Mouse (Mus musculus): ENCODE data around the gene Olfr1219. TPM values are rescaled to one million over a fixed set of nuclear protein-coding genes. Genes with fewer than 3 reads are reported as not detected.

Olfr1219 gene
- total RNA-seq (2014; fragmentation: Nextera tagmentation) (not detected in 2 replicates), total RNA-seq (2017) (0.22 TPM in 1 of 2 replicates, not detected in the other), polyA plus RNA-seq (2012) (not detected in 2 replicates)

DNA sequence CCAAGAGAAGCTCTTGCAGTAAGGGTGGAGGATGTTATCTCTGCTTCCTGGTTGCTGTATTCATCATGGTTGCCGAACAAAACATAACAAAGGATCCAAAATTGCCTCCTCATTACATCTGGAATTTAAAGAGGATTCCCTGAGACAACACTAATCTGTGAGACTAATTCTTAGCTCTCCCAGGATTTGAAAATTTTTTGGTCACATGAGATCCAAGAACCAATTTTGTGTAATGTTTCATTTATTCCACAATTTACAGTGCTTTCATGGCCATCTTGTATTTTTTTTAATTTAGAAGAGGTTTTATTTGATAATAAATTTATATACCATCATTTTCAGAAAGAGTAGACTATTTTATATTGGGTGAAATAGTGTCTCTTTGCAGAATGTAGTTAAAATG lies at the start of gene Olfr1219:
Olfr1219 (minus strand) TSS at position 101 of the 400 bp plus-strand sequence.
- no peaks in the 10 kb centered on the region for H3K27me3 ChIP-seq (ENCODE audit: insufficient read depth, low read length)
- no peak for TF ChIP-seq GATA1 (IDR thresholded peaks at IDR 0.05; ENCODE audit: borderline replicate concordance, low read length)
- TF ChIP-seq CTCF (IDR thresholded peaks at IDR 0.05; ENCODE audit: low read depth, low read length), result no peak
- H3K9me3 ChIP-seq (replicated peaks), result no peaks in the 10 kb centered on the region; the same call in 1 of the 2 replicates
- ATAC-seq (ENCODE audit: extremely low read depth, insufficient number of reproducible peaks, low FRiP score, poor library complexity, severe bottlenecking) (no peak), DNase-seq (ENCODE audit: low spot score) (no peak)
- H3K36me3 ChIP-seq (replicated peaks), result no peaks in the 10 kb centered on the region
- H3K4me1 ChIP-seq (ENCODE audit: insufficient read depth, low read depth, low read length), result no peaks in the 10 kb centered on the region
- H3K4me3 ChIP-seq (ENCODE audit: low read depth, low read length), result no peak within 1 kb of the TSS

DNA sequence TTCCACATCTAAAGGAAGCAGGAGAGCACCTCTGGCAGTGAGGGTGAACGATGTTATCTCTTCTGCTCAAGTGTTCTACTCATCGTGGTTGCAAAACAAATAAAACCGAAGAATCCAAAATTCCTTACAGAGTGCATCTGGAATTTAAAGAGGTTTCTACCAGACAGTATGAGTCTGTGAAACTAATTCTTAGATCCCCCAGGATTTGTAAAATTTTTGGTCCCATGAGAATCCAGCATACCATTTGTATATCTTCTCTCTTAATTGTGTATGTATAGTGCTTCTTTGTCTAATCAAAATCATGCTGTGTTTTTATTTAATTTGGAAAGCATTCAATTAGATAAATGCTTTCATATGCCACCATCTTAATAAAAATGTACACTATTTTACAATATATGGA lies 49.6 kb upstream of the Olfr1219 start, which contains the start of gene Olfr1222:
Olfr1222 (minus strand) TSS at position 101 of the 400 bp plus-strand sequence.
- Histone ChIP-seq H3K9me3 (replicated peaks) (no peaks in the 10 kb centered on the region), H3K36me3 (replicated peaks) (no peaks in the 10 kb centered on the region), H3K27me3 (ENCODE audit: insufficient read depth, low read length) (no peaks in the 10 kb centered on the region), H3K4me3 (ENCODE audit: low read depth, low read length) (no peak within 1 kb of the TSS), H3K4me1 (ENCODE audit: insufficient read depth, low read depth, low read length) (no peaks in the 10 kb centered on the region)
- DNase-seq (ENCODE audit: low spot score), result no peak
- TF ChIP-seq CTCF (IDR thresholded peaks at IDR 0.05; ENCODE audit: low read depth, low read length), result no peak
- no peak for TF ChIP-seq POLR2AphosphoS5 (IDR thresholded peaks at IDR 0.05; ENCODE audit: insufficient replicate concordance, low read depth, low read length)
- TF ChIP-seq GATA1 (IDR thresholded peaks at IDR 0.05; ENCODE audit: borderline replicate concordance, low read length), result no peak
- no peak for TF ChIP-seq TAL1 (conservative IDR thresholded peaks at IDR 0.05; ENCODE audit: low read depth, low read length)
- ATAC-seq (ENCODE audit: extremely low read depth, insufficient number of reproducible peaks, low FRiP score, poor library complexity, severe bottlenecking), result no peak

DNA sequence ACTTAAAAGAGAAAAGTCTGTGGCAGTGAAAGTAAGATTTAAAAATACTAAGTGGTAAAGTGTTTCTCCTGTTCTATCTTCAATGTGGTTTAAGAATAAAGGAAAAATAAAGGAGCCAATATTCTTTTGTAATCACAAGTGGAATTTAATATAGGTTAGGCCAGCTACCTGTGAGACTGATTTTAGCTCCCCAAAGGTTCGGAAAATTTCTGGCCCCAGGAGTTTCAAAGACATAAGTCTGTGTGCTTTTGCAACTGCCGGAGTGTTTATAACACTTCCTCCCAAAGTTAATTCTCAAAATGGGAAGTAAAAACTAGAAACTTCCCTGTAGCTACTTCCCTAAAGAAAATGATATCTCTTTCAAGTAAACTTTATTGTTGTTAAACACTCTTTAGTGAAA lies 33.9 kb upstream of the Olfr1219 start, which contains the start of gene Olfr1221:
Olfr1221 (minus strand) TSS at position 101 of the 400 bp plus-strand sequence.
- Histone ChIP-seq H3K4me3 (ENCODE audit: low read depth, low read length) (no peak within 1 kb of the TSS), H3K4me1 (ENCODE audit: insufficient read depth, low read depth, low read length) (no peaks in the 10 kb centered on the region), H3K27me3 (ENCODE audit: insufficient read depth, low read length) (no peaks in the 10 kb centered on the region), H3K9me3 (replicated peaks) (no peaks in the 10 kb centered on the region), H3K36me3 (replicated peaks) (no peaks in the 10 kb centered on the region)
- ATAC-seq (ENCODE audit: extremely low read depth, insufficient number of reproducible peaks, low FRiP score, poor library complexity, severe bottlenecking), result no peak
- TF ChIP-seq POLR2AphosphoS5 (IDR thresholded peaks at IDR 0.05; ENCODE audit: insufficient replicate concordance, low read depth, low read length) (no peak), GATA1 (IDR thresholded peaks at IDR 0.05; ENCODE audit: borderline replicate concordance, low read length) (no peak), CTCF (IDR thresholded peaks at IDR 0.05; ENCODE audit: low read depth, low read length) (no peak), GATA2 (IDR thresholded peaks at IDR 0.05; ENCODE audit: borderline replicate concordance, low read depth, low read length) (no peak), TAL1 (conservative IDR thresholded peaks at IDR 0.05; ENCODE audit: low read depth, low read length) (no peak)
- no peak for DNase-seq (ENCODE audit: low spot score)

DNA sequence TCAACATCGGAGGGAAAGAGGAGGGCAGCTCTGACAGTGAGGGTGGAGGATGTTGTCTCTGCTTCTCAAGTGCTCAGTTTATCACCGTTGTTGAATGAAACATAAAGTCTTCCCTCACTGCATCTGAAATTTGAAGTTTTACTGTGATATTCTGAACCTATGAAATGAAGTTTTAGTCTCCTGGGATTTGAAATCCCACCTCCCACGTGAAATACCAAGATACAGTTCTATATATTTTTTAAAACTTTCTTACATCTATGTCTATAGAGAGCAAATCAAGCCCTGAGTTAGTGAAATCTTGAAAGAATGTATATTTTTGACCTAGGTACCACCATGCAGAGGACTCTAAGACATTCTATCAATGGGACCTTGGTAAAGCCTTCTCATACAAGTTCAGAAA lies 23.4 kb upstream of the Olfr1219 start, which contains the start of gene Olfr1220:
Olfr1220 (minus strand) TSS at position 101 of the 400 bp plus-strand sequence.
- no peak for ATAC-seq (ENCODE audit: extremely low read depth, insufficient number of reproducible peaks, low FRiP score, poor library complexity, severe bottlenecking)

DNA sequence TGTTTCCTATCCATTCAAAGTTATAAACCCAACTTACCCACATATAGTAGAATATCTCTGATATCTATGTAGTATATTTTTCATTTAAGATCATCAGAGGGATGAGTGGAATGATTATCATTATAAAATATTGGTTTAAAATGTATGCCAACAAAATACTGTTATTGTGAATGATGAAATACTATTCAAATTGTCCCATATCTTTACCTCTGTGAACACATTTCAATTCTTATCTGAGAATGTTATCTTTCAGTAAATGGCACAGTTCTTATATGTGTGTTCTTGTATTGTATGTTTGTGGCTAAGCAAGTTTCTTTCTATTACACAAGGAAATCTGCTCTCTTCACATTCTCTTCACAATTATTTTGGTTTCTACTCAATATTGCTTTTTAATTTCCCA lies 22.3 kb upstream of the Olfr1219 start:
- Histone ChIP-seq H3K4me1 (ENCODE audit: insufficient read depth, low read depth, low read length) (no peaks in the 10 kb centered on the region), H3K9me3 (replicated peaks) (0 out of 2 replicates have a peak, but pooled peaks cover 2% of the 10 kb centered on the region), H3K36me3 (replicated peaks) (no peaks in the 10 kb centered on the region), H3K27me3 (ENCODE audit: insufficient read depth, low read length) (no peaks in the 10 kb centered on the region), H3K4me3 (ENCODE audit: low read depth, low read length) (no peak overlapping the region)
- ATAC-seq (ENCODE audit: extremely low read depth, insufficient number of reproducible peaks, low FRiP score, poor library complexity, severe bottlenecking) (no peak), DNase-seq (ENCODE audit: low spot score) (no peak)
- no peak for TF ChIP-seq GATA1 (IDR thresholded peaks at IDR 0.05; ENCODE audit: borderline replicate concordance, low read length)
- TF ChIP-seq TAL1 (conservative IDR thresholded peaks at IDR 0.05; ENCODE audit: low read depth, low read length), result no peak
- TF ChIP-seq POLR2AphosphoS5 (IDR thresholded peaks at IDR 0.05; ENCODE audit: insufficient replicate concordance, low read depth, low read length), result no peak
- no peak for TF ChIP-seq CTCF (IDR thresholded peaks at IDR 0.05; ENCODE audit: low read depth, low read length)
- TF ChIP-seq GATA2 (IDR thresholded peaks at IDR 0.05; ENCODE audit: borderline replicate concordance, low read depth, low read length), result no peak

More for the DNA sequence above, 23.4 kb upstream of the Olfr1219 start, which contains the start of gene Olfr1220:
- H3K27me3 ChIP-seq (ENCODE audit: insufficient read depth, low read length), result no peaks in the 10 kb centered on the region
- DNase-seq (ENCODE audit: low spot score), result no peak
- 0 out of 2 replicates have a peak, but pooled peaks cover 2% of the 10 kb centered on the region for H3K9me3 ChIP-seq (replicated peaks)
- no peaks in the 10 kb centered on the region for H3K4me1 ChIP-seq (ENCODE audit: insufficient read depth, low read depth, low read length)
- no peak for TF ChIP-seq GATA1 (IDR thresholded peaks at IDR 0.05; ENCODE audit: borderline replicate concordance, low read length)
- no peak for TF ChIP-seq TAL1 (conservative IDR thresholded peaks at IDR 0.05; ENCODE audit: low read depth, low read length)
- no peak for TF ChIP-seq POLR2AphosphoS5 (IDR thresholded peaks at IDR 0.05; ENCODE audit: insufficient replicate concordance, low read depth, low read length)
- TF ChIP-seq CTCF (IDR thresholded peaks at IDR 0.05; ENCODE audit: low read depth, low read length), result no peak
- no peaks in the 10 kb centered on the region for H3K36me3 ChIP-seq (replicated peaks)
- H3K4me3 ChIP-seq (ENCODE audit: low read depth, low read length), result no peak within 1 kb of the TSS

DNA sequence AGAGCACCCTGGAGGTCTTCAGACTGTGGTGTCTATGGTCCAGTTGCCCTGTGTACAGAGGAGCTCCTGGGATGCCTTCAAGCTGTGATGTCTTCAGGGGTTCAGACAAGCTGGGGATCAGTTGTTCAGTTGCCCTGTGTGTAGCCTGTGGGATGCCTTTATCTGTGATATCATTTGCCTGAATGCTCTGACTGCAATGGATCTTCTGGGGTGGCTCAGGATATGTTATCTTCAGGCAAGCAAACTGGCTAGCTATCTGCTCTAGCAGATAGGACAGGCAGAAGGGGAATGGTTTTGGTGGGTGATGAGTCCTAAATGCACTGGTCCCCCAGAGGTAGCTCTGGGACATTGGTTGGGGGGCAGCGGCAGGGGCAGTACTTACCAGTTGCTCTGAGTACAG lies 10.5 kb upstream of the Olfr1219 start:
- no peak for TF ChIP-seq CTCF (IDR thresholded peaks at IDR 0.05; ENCODE audit: low read depth, low read length)
- TF ChIP-seq GATA2 (IDR thresholded peaks at IDR 0.05; ENCODE audit: borderline replicate concordance, low read depth, low read length), result no peak
- TF ChIP-seq POLR2AphosphoS5 (IDR thresholded peaks at IDR 0.05; ENCODE audit: insufficient replicate concordance, low read depth, low read length), result no peak
- Histone ChIP-seq H3K36me3 (replicated peaks) (no peaks in the 10 kb centered on the region), H3K4me1 (ENCODE audit: insufficient read depth, low read depth, low read length) (no peaks in the 10 kb centered on the region), H3K4me3 (ENCODE audit: low read depth, low read length) (no peak overlapping the region), H3K9me3 (replicated peaks) (peaks cover 7% of the 10 kb centered on the region; the same call in 1 of the 2 replicates), H3K27me3 (ENCODE audit: insufficient read depth, low read length) (no peaks in the 10 kb centered on the region)
- DNase-seq (ENCODE audit: low spot score) (no peak), ATAC-seq (ENCODE audit: extremely low read depth, insufficient number of reproducible peaks, low FRiP score, poor library complexity, severe bottlenecking) (no peak)

Measured in G1E (cell line).